Mouse (Mus musculus) telencephalon, adult 2 months (tissue): ENCODE measurements around the gene Hdac6.
A peak's percentile ranks its signal among the peaks of the same experiment; 100 is the strongest.

ENCODE experiments used
- DNase-seq: peaks from one replicate; pipeline ENCODE4 v3.0.0-alpha.2; 2011; ENCODE audit warnings: low read depth, low spot score

Gene Hdac6

DNA sequence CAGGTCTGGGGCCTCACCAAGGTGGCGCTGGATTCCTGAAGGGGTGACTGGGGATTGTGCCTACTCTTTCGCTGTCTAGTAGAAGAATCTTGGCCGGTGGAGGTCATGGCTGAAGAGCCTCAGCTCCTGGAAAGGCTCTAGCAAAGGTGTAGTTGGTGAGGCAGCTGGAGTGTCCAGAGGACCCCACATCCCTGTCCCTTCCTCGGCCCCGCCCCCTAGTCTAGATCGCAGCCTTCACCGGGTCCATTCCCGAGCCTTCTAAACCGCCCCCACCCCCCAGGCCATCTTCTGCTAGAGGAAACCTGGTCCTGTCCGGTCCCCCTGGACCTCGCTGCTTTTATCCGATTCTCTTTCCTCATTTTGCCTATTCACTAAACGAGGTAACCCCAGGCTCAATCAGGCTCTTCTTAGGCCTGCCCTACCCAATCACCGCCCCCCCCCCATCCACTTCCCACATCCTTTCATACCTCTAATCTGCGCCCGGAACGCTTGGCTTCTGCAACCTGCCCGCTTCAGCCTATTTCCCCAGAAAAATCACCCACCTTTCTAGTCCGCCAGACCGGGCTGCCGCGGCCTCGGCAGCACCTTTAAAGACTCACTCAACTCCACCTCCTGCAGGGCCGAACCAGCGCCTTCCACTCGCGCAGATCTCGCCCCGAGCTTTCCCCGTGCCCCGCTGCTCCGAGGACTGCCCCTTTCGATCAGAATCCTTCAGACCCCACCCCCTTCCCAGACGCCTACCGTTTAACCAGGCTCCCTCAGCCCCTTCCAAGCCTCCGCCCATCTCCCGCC is at the start of gene Hdac6:
Gene Hdac6 (minus strand): TSS at position 782 of the 792 bp plus-strand sequence.
- no peak for DNase-seq

GRCm38 (mm10) chrX:7993068-7993735 is 45.5 kb upstream of the Hdac6 start:
- DNase-seq, result no peak

DNA sequence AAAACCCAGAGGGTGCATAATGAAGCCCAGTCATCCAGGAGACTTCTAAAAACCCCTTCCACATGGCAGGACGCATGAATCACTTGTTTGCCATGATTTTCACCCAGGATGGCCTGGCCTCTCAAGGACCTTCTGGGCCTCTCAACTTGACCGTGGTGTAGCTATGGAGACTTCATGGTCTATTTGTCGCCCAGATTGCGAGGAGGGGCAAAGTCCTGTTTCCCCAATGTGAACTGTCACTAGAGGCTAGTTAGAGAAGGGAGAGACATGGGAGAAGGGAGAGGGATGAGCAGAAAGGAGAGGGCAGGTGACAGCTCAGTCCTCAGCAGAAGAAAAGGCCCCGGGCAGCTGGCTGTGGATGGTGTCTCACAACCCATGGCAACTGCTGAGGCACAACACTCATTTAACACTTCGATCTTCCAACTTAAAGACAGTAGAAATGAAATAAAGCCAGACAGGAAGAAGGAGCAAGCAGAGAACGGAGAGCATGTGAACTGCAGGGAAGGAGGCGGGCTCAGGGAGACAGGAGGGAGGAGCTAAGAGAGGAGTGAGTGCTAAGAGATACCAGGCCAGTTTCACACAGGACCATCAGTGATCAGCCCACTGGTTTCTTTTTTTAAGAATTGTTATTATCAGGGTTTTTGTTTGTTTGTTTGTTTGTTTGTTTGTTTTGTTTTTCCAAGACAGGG is 44.8 kb upstream of the Hdac6 start:
- DNase-seq, result no peak

DNA sequence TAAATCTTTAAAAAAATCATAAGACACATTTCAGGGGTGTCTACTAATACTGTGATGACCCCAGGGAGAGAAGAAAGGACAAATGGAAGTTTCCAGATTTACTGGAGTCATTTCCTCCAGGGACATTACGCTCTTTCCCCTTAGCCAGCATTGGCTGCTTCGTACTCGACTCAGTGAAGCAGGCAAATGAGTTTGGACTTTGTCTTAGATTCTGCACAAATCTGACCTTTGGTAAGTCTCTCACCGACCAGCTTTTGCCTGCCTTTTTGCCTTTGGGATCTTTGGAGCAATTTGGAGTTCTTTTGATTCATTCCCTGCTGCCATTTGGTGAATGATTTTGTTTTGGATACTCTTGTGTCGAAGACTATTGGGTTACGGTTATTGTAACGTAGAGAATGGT is 33.7 kb upstream of the Hdac6 start:
- DNase-seq, result no peak

- DNase-seq, result no peak
Observed at GRCm38 (mm10) chrX:7977892-7978291, 30.2 kb upstream of the Hdac6 start, which contains the start of gene Gata1. Gene Gata1 (minus strand): TSS chrX:7978071.

GRCm38 (mm10) chrX:7971292-7971691 is 23.6 kb upstream of the Hdac6 start:
- no peak for DNase-seq

DNA sequence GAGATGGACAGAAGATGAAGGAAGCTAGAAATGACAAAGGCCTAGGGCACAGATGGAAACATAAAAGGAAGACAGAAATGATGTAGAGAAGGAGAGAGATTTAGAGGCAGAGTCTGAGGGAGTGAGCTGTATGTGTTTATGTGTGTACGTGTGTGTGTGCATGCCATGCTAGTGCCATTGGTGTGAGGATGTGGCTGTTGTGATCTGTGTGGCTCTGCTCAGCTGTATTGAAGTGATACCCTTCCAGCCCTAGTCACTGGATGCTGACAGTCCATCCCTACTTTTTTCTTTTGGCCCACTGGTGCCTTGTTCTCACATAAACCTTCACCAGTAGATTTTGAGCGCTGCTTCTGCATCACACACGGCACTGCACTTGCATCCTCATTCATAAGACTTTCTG is 21.2 kb upstream of the Hdac6 start:
- DNase-seq, result no peak

GRCm38 (mm10) chrX:7968226-7968625 is 20.5 kb upstream of the Hdac6 start:
- no peak for DNase-seq

DNA sequence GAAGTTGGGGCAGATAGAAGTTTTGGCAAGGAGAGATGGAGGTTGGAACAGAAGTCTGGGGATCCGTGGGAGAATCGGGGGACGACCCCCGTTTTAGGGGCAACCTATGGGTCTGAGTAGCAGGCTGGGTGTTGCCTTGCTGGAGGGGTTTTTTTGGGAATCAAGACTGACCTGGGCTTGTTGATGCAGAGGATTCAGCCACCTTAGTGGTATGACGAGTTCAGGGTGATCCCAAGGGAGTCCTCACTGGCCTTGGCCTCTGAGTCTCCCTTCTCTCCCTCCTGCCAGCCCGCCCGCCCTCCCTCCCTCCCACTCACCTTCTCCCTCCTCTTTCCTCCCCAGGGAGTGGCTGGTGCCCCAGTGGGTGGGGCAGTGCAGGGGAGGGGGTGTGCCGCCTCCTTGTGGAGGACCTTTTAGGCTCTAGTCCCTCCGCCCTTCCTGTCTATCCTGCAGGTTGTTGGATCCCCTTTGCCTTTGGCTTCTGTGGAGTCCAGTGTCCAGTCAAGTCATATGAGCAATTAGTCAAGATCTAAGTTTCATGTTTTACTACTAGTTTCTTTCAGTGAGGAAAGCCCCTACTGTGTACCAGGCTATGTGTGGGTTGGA is 20.0 kb upstream of the Hdac6 start:
- DNase-seq, result no peak

DNA sequence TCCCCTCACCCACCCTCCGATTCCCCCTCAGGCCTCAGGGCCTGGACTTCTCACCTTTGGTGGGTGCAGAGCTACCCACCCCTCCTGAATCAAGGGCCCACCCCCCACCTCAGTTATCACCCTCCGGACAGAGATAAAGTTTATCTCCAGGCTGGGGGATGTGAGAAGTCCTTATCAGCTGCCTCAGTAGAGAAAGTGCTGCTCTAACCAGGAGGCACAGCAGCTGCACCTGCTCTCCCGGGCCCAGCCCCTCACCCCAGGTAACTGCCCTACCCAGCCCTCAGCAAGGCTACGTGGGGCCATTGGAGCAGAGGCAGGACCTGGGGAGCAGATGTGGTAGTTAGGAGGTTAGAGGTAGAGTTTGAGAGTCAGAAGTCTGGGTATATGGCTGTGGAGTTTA is 18.5 kb upstream of the Hdac6 start:
- no peak for DNase-seq

DNA sequence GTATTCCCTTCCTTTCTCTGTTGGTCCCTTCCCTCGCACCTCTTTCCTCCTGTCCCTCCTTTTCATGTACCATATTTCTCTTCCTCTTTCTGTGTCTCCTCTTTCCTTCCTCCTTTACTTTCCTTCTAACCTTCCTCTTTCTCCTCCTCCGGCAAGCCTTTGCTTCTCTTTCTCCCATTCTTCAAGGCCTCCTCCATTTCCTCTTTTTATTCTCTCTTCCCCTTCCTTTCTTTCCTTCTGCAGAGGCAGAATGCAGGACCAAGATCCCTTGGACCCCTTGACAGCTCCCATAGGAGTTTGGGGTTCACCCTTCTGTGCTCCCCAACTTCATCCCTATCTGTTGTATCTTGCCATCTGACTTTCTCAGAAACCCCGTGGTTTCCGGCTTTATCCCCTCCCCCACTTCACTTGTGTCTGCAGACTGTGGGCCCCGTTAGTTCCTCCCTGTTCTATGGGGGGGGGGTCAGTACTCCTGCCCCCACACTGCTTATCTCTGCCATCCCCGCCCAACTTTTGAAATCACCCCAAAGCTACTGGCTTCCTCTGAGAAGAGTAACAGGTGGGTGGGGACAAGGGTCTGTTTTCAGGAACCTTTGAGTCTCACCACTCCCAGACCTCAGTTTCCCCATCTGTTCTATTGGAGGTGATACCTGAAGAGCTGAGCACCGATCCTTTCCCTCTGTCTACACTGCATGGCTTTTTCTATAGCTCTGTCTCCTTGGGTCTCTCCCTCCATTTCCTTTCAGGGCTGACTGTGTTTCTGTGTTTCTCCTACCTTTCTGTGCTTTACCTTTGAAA is 16.3 kb upstream of the Hdac6 start:
- no peak for DNase-seq

- no peak for DNase-seq
Observed at GRCm38 (mm10) chrX:7958868-7959267, 11.2 kb upstream of the Hdac6 start.

GRCm38 (mm10) chrX:7950091-7950490 is 2.4 kb upstream of the Hdac6 start:
- DNase-seq, result no peak

DNA sequence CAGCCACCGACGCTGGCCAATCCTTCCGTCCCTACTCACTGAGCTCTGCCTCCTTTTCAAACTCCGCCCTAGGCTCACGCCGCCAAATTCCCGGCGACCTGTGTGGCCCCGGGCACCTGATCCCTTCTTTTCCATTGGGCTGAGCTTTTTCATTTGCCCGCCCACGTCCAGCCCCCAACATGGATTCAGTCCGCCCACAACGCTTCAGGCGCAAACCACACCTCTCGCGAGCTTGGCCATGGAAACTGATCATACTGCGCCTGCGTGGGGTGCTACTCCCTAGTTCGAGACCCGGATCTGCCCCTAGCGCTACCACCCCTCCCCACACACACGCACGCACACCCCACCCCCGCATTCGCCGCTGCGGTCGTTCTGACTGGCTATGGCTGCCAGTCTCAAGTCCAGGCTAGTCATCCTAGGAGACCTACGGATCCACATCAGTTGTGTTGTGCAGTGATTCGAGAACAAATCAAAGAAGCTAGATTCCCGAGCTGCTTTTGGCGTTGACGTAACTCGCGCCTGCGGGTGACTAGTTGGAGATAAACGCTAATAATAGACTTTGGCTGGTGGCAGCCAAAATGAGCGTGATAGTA is 307 bp upstream of the Hdac6 start:
- peak; percentile 96 for DNase-seq

- DNase-seq, result no peak
Observed at GRCm38 (mm10) chrX:7945618-7946017, 2.1 kb downstream of the Hdac6 start.

GRCm38 (mm10) chrX:7937667-7938066 is 10.0 kb downstream of the Hdac6 start:
- DNase-seq, result no peak

GRCm38 (mm10) chrX:7936874-7937273 is 10.8 kb downstream of the Hdac6 start:
- no peak for DNase-seq

DNA sequence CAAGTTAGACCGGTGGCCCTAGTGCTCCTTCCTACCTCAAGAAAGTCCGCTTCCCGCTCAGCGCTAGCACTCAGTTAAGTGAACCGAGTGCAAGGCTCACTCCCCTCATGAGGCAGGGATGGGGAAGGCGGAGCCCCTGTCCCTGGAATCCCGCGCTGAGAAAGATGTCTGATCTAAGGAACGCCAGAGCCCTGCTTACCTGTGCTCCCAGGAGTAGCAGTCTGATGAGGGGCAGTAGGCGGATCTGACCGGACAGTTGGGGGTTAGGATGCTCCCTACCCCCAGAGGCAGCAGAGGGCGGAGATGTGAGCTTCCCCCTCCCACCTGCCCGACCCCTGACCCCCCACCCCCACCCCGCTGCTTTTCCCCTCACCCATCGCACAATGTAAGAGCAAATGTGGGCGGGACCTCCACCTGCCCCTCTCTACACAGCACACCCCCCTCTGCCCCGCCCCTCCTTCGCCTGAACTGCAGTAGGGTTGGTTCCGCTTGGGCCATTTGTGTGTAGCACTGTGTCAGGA is 19.4 kb downstream of the Hdac6 start, which contains the start of gene Eras:
Gene Eras (minus strand): TSS at position 338 of the 521 bp plus-strand sequence.
- no peak for DNase-seq

DNA sequence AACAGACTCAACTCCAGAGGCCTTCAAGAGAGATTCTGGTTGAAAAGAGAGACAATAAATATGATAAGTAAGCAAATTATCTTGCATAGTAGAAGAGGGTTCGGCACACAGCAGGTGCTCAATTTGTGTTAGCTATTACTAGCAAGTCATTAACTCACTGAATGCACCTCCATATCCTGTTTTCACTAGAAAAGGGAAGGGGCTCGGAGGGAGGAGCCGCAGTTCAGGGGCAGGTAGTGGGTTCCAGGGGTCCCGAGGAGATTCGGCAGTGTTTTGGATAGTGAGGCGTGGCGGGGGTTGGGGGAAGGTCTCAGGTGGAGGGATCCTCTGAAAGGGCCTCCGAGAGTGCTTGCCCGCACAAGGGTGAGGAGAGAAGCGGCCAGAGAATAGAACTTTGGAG is 20.6 kb downstream of the Hdac6 start:
- no peak for DNase-seq

GRCm38 (mm10) chrX:7926266-7926665 is 21.4 kb downstream of the Hdac6 start:
- no peak for DNase-seq

DNA sequence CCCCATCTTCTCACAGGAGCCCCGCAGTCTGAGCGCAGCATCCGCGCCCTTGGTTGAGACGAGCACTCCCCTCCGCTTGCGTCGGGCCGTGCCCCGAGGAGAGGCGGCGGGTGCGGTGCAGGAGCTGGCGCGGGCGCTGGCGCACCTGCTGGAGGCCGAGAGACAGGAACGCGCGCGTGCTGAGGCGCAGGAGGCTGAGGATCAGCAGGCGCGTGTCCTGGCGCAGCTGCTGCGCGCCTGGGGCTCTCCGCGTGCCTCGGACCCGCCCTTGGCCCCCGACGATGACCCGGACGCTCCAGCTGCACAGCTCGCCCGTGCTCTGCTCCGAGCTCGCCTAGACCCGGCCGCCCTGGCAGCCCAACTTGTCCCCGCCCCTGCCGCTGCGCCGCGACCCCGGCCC is 25.7 kb downstream of the Hdac6 start:
- DNase-seq, result no peak
